13 mouse cellular contexts compared by ENCODE assay signal in genomic region chr3:75929926-75930548, GRCm38 (mm10). TPM values are rescaled to one million over a fixed set of nuclear protein-coding genes. Genes with fewer than 3 reads are reported as not detected.
DNase-seq lines count a peak whose midpoint lies in the region; ATAC-seq lines count a peak whose summit lies in the region.
"Had no signal": no experiment of that assay in that cellular context is flagged by ENCODE, and none has a peak within 500 bp of the region (broad histone marks: within the 10 kb centered on the region; RNA-seq: fewer than 3 reads in every experiment).

No protein-coding gene starts in this region.

- no peaks in the 10 kb centered on the region for H3K27me3 ChIP-seq in midbrain, embryonic 16.5 days (ENCODE audit: control insufficient read depth, insufficient read depth, low read depth, low read length)
- H3K27me3 ChIP-seq: lung, embryonic 15.5 days had no signal

- H3K27ac ChIP-seq in midbrain, embryonic 16.5 days (ENCODE audit: low read length): no peak overlapping the region
- H3K27ac ChIP-seq: heart, adult 2 months; hindbrain, embryonic 14.5 days; kidney, postnatal 0 days; lung, embryonic 15.5 days had no signal

- no peaks in the 10 kb centered on the region for H3K4me1 ChIP-seq in midbrain, embryonic 16.5 days (ENCODE audit: control insufficient read depth, insufficient read depth, low read length)
- H3K4me1 ChIP-seq: lung, embryonic 15.5 days had no signal

- WGBS in midbrain, embryonic 16.5 days: 95% methylated on average over 7 of the region's 7 CpGs

- H3K36me3 ChIP-seq in midbrain, embryonic 16.5 days (ENCODE audit: control insufficient read depth, insufficient read depth, low read length): no peaks in the 10 kb centered on the region

- no peak overlapping the region for H3K4me2 ChIP-seq in midbrain, embryonic 16.5 days (ENCODE audit: low read length)
- H3K4me2 ChIP-seq: hindbrain, embryonic 14.5 days; lung, embryonic 15.5 days had no signal

- peak; percentile 76 for ATAC-seq in activated CD4-positive, CD25-positive, alpha-beta regulatory T cell, adult 4 months
- peak; percentile 45; the same call in 1 of the 2 replicates for ATAC-seq in common myeloid progenitor, adult 5-6 weeks (replicated peaks; ENCODE audit: low read depth, poor library complexity, severe bottlenecking)
- ATAC-seq in midbrain, embryonic 16.5 days: no peak

- no peak overlapping the region for H3K4me3 ChIP-seq in midbrain, embryonic 16.5 days (ENCODE audit: low read depth, low read length)
- H3K4me3 ChIP-seq: heart, adult 2 months; lung, embryonic 15.5 days; myocyte had no signal

- peak; percentile 27 for DNase-seq in right cerebral cortex, adult 18-20 months
- DNase-seq in right cerebral cortex, postnatal 10 days (ENCODE audit: low spot score in 2 of 2): no peak
- peak; percentile 27 to 44 for DNase-seq in natural killer cell, adult 2 months (ENCODE audit: low spot score in 2 of 2)
- no peak for DNase-seq in kidney, adult 8-10 months
- DNase-seq: cerebellum, adult 9-10 months; heart, adult 2 months had no signal

- H3K9me3 ChIP-seq in midbrain, embryonic 16.5 days (replicated peaks; ENCODE audit: control insufficient read depth, low read length, poor library complexity, severe bottlenecking): peaks cover 2% of the 10 kb centered on the region; the same call in 1 of the 2 replicates
- H3K9me3 ChIP-seq: lung, embryonic 15.5 days had no signal

- H3K9ac ChIP-seq in midbrain, embryonic 16.5 days (ENCODE audit: low read depth, low read length): no peak overlapping the region
- H3K9ac ChIP-seq: hindbrain, embryonic 14.5 days; lung, embryonic 15.5 days had no signal

RNA-seq across cellular contexts. Expression of gene Golim4, which starts 26.7 kb away (rescaled TPM):
- 1 to 10 TPM; 8.5 to 8.7 TPM for polyA plus RNA-seq in activated CD4-positive, CD25-positive, alpha-beta regulatory T cell, adult 4 months (2017; shearing (Covaris generic))
- 45.7 and 51.3 TPM in 2 replicates for total RNA-seq in common myeloid progenitor, adult 5-6 weeks (2017)
- 16.4 and 16.7 TPM in 2 replicates for polyA plus RNA-seq in midbrain, embryonic 16.5 days (2015; fragmentation: Nextera tagmentation; extraction: Ambion mirVana)

Comparison
In these comparisons a context has a peak if more than half of its experiments do, and no peak if none do; other contexts are left out.
1. DNase-seq: peak in right cerebral cortex, adult 18-20 months (single experiment) and natural killer cell, adult 2 months (2 of 2); none in right cerebral cortex, postnatal 10 days (0 of 2) and kidney, adult 8-10 months (0 of 2).